Mouse (Mus musculus): ENCODE data around the gene Tmem230.
"Not testable (repeated sequence)": the region's sequence is repeated elsewhere in the genome, so short reads cannot be mapped to it uniquely, and the experiment has no call there.

The Tmem230 gene

GRCm38 (mm10) chr2:132272694-132273389, 25.2 kb upstream of the Tmem230 start:
- no peak for DNase-seq

GRCm38 (mm10) chr2:132270331-132270951, 22.8 kb upstream of the Tmem230 start:
- peak; percentile 40 for DNase-seq

GRCm38 (mm10) chr2:132269217-132269616, 21.6 kb upstream of the Tmem230 start:
- DNase-seq = no peak

DNA sequence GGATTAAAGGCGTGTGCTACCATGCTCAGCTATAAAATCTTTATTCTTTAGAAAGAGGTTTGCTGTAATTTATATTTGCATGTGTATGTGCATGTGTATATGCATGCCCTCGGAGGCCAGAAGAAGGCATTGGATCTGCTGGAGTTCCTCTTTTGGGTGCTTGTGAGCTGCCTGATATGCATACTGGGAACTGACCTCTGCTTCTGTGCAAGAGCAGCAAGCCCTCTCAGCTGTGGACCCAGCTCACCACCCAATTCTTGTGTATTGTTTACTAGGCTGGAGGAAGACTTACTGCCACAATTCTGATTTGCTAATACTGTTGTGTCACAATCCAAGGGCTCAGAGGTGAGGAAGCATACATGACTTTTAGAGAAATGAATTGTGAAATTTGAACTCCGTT, 18.5 kb upstream of the Tmem230 start:
- no peak for DNase-seq

DNA sequence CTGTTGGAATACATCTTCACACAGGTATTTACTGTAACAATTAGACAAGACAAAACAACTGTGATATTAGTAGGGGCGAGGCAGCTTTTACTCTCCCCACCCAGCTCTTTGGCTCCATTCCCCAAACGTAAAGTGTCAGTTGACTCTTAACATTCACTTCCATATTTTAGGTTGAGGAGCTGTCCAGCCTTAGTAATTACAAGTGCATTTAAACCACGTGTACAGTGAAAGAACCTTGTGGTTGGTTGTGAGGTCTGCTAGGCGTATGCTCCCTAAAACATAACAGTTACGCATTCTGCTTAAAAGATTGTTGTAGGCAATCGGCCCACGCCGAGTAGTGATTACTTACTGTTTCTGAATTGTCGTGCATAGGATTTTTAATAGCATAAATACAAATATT, 17.6 kb upstream of the Tmem230 start:
- DNase-seq = no peak

GRCm38 (mm10) chr2:132264266-132264710, 16.7 kb upstream of the Tmem230 start:
- DNase-seq = no peak

DNA sequence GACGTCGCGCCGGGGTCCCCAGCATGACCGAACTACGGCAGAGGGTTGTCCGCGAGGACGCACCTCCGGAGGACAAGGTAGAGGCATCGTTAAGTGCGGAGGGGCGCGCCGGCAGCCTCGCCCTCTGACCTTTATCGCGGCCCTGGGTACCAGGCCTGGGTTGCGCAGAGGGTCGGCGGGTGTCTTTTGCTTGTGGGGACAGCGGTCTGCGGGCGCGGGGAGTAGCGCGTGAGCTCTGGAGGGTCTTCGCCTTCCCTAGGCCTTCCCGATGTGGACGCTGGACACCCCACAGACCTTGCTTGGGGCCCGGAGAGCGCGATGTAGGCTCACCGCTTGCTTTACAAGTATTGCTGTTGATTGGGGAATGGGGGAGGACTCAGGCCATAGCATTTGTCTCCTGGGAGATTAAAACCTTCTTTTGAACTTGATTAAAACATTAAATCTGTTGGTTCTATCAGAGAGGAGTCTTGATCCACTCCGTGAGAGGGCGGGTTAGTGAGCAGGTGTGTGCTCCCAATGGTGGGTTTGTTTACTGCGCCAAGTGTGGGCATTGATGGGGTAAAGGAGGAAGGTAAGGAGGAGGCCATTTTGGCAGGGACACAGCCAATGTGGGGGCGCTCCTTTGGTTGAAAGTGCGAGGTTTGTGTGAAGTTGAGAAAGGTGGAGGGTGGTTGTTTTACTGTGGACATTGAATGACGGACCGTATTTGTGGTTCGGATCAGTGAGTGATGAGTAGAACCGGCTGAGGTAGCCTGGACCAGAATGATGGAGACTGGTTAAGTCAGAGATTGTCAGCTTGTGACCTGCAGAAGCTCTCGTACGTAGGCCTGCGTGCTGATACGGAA, 16.0 kb upstream of the Tmem230 start:
- DNase-seq = no peak

- peak; percentile 99 for DNase-seq
These were observed 15.3 kb upstream of the Tmem230 start, which contains the start of gene Cds2 for GRCm38 (mm10) chr2:132262879-132263398. TSS of gene Cds2 (plus strand) at chr2:132263148.

- DNase-seq = no peak
These were observed 14.6 kb upstream of the Tmem230 start for GRCm38 (mm10) chr2:132262175-132262574.

GRCm38 (mm10) chr2:132260601-132261000, 13.0 kb upstream of the Tmem230 start:
- no peak for DNase-seq

DNA sequence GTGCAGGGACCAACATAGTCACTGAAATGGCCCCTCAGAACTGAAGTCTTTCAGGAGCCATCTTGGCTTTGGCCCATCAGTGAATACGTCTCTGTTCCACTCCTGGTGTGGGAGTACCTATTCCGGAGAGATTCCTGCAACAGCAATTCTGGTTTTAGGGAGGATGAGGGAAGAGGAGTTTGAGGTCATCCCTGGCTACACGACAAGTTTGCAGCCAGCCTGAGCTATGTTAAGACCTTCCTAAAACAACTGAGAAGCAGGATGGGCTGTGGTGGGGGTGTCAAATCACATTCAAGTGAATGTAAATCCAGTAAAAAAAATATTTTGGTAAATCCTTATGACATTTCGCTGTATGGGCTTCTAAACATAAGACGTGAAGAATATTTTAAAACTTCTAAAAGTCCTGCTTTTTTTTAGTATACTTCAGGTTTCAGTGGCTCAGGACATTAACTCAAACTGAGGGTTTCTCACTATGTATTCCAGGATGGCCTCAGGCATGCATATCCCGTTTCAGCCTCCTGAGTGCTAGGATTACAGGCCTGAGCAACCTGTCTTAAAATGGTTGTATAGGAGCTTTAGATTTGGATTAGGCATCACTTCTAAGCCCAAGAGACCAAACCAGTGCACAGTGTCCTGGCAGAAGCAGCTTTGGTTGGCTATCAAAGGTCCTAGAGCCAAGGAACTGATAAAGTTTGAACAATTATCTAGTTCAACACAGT, 9.9 kb upstream of the Tmem230 start:
- no peak for DNase-seq

GRCm38 (mm10) chr2:132253603-132254002, 6.0 kb upstream of the Tmem230 start:
- DNase-seq = no peak

DNA sequence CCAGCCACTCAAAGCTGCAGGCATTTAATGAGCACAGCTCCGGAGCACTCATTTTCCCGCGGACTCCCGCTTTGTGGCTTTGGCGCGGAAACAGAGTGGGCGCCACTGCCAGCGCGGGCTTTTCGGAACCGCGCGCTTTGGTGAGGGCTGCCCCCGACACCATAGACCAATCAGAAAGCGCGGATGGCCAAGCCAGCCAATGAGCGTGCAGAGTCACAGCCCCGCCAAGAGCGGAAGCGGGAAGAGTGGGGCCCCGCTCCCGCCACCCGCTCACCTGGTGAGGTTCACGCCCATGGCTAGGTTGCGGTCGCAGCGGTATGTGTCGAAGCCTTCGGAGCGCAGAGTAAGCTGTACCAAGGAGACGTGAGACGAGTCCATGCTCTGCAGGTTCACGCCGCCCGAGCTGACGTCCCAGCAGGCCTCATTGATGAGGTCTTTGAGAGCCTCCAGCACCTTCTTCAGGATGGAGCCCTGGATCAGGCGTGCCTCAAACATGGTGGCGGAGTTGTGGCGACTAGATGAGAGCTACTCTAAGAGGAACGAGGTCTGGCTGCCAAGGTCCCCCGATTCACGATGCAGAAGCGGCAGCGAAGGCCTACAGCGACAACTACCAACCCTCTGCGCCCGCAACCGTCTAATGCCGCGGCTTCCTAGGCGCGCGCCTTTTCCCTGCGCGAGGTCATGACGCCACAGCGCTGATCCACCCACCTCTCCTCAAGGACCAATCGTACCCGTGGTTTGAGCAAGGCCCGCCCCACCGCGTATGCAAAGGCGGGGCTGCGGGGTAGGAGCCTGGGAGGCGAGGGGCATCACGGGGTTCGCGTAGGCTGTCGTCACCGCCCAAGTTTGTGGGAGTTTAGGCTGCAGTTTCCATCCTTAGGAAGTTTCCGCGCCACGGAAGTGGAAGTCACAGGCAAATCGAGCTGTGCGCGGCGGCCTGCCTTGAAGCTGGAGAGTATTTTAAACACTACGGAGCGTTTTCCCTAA, 5.2 kb upstream of the Tmem230 start, which contains the start of gene Pcna:
TSS of gene Pcna (minus strand) at position 773 of the 987 bp plus-strand sequence.
- peak; percentile 98 for DNase-seq

DNA sequence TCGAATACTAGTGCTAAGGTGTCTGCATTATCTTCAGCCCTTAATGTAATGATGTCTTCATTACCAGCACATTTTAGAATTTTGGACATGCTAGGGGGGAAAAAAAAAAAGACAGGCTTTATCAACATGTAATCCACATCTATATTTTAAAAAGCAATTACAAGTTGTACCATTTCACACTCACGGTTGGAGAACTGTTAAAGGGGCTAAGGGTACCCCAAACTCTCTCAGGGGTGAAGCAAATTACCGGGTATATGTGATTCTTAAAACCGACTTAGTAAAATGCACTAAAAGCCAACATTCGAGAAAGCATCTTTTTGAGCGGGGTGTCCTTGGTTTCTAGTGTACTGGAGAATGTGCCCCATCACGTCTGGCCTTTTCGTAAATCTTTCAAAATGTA, 4.3 kb upstream of the Tmem230 start:
- no peak for DNase-seq

DNA sequence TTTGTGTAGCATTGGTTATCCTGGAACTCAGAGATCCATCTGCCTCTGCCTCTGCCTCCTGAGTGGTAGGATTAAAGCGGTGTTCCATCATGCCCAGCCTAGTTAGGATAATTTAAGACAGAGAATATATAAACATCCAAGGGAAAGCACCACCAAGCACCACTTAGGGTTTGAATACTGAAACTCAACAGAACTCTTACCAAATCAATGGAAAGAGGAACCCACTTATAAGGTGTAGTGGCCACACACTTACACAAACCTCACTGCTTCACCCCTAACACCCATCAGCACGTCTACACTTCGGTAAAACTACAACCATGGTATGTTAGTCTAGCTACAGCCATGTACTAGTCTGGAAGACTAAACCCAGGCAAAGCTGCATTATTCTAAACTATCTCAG, 4.2 kb downstream of the Tmem230 start:
- DNase-seq = no peak

DNA sequence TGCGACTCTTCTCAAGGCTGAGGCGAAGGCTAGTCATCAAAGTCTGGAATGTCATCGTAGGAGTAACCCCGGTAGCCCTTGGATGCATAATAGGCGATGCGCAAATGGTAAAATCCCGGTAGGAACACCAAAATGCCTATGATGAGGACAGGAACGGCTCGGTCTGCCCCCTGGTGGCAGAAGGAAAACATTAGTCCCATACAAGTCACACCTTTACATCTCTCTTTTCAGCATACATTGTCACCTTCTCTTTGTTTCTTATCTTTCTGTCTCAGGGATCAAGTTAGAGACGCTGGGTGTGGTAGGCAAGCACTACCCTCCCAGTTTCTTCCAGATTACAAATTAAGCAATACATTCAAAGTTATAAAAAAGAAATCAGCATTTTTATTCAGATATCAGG, 7.2 kb downstream of the Tmem230 start:
- peak; percentile 80 for DNase-seq

- DNase-seq = not testable (repeated sequence)
These were observed 8.2 kb downstream of the Tmem230 start for GRCm38 (mm10) chr2:132239434-132239833.

DNA sequence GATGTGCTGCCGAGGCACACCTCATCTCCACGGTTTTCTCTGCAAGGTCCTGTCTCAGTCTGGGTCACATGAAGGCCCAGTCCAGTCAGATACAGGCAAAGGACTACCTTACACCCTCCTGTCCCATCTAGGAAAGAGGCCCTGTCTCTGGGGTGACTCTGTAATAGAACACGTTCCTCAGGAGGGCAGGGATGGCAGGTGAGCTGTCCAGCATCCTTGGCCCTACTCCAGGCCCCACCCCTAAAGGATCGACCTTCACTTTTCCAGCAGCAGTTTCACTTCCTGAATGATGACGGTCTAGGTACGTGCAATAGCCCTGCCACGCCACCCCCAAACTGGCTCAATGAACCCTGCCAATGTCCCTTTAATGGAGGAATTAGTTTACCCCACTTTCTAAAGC, 11.6 kb downstream of the Tmem230 start:
- DNase-seq = no peak

DNA sequence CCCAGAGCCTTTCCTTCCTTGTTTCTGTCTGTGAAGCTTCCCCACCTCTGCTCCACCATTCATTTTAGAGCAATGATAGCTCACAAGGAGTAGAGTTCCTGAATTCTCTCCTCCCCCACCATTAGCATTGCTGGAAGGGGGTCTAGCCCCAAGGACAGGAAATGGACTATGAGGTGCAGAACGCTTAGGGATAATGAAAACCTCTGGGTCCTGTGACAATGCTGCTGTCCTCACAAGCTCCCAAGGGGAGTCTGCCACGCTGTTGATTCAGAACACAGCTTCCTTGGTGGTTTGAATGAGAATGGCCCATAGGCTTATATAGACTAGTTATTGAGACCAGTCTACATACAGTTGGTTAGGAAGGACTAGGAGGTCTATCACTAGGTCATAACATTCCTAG, 12.3 kb downstream of the Tmem230 start:
- DNase-seq = no peak

GRCm38 (mm10) chr2:132233985-132234765, 13.4 kb downstream of the Tmem230 start:
- DNase-seq = peak; percentile 15

Measured in kidney, postnatal 10 days (tissue).